Mouse (Mus musculus): Measurements from ENCODE around the gene Anp32e. TPM values are rescaled to one million over a fixed set of nuclear protein-coding genes. Genes with fewer than 3 reads are reported as not detected.
A peak's percentile ranks its signal among the peaks of the same experiment; 100 is the strongest.
"Not testable (repeated sequence)": the region's sequence is repeated elsewhere in the genome, so short reads cannot be mapped to it uniquely, and the experiment has no call there.

Gene Anp32e
- polyA plus RNA-seq, 1 experiment from 2014 or later = 67.2 TPM

GRCm38 (mm10) chr3:95972251-95972872 is 43.3 kb downstream of the Anp32e start:
- no peak overlapping the region for H3K27ac ChIP-seq (replicated peaks)
- H3K4me1 ChIP-seq (replicated peaks; ENCODE audit: control insufficient read depth, insufficient read depth) = no peaks in the 10 kb centered on the region
- no peak for TF ChIP-seq EP300 (optimal IDR thresholded peaks at IDR 0.05)
- no peak for TF ChIP-seq CTCF (IDR thresholded peaks at IDR 0.05; ENCODE audit: low read depth)
- H3K4me2 ChIP-seq (replicated peaks; ENCODE audit: low read depth) = peak overlapping the region; percentile 57
- DNase-seq (ENCODE audit: low spot score) = no peak
- no peaks in the 10 kb centered on the region for H3K9me3 ChIP-seq (ENCODE audit: control insufficient read depth, low read length)
- no peaks in the 10 kb centered on the region; the same call in 1 of the 2 replicates for H3K27me3 ChIP-seq (ENCODE audit: control insufficient read depth, insufficient read depth, low read length)
- no peak for ATAC-seq (ENCODE audit: low FRiP score, low TSS enrichment)
- H3K36me3 ChIP-seq (ENCODE audit: control insufficient read depth, insufficient read depth, low read length) = no peaks in the 10 kb centered on the region
- 78% methylated on average over 12 of the region's 12 CpGs for WGBS
- peak overlapping the region; percentile 54 for H3K9ac ChIP-seq (ENCODE audit: low read length)
- peak overlapping the region; percentile 18; the same call in 1 of the 2 replicates for H3K4me3 ChIP-seq (ENCODE audit: low read depth, low read length)

GRCm38 (mm10) chr3:95972873-95973634 is 44.0 kb downstream of the Anp32e start:
- DNase-seq (ENCODE audit: low spot score) (peak; percentile 23), ATAC-seq (ENCODE audit: low FRiP score, low TSS enrichment) (0 out of 2 replicates have a peak, but pooled peaks have one; percentile 29)
- Histone ChIP-seq H3K4me2 (replicated peaks; ENCODE audit: low read depth) (peak overlapping the region; percentile 57), H3K27ac (replicated peaks) (no peak overlapping the region), H3K27me3 (ENCODE audit: control insufficient read depth, insufficient read depth, low read length) (no peaks in the 10 kb centered on the region; the same call in 1 of the 2 replicates), H3K9me3 (ENCODE audit: control insufficient read depth, low read length) (no peaks in the 10 kb centered on the region), H3K9ac (ENCODE audit: low read length) (peak overlapping the region; percentile 54), H3K36me3 (ENCODE audit: control insufficient read depth, insufficient read depth, low read length) (no peaks in the 10 kb centered on the region), H3K4me1 (replicated peaks; ENCODE audit: control insufficient read depth, insufficient read depth) (no peaks in the 10 kb centered on the region), H3K4me3 (ENCODE audit: low read depth, low read length) (peak overlapping the region; percentile 18)
- no peak for TF ChIP-seq EP300 (optimal IDR thresholded peaks at IDR 0.05)
- no peak for TF ChIP-seq CTCF (IDR thresholded peaks at IDR 0.05; ENCODE audit: low read depth)
- 11% methylated on average over 34 of the region's 34 CpGs for WGBS

GRCm38 (mm10) chr3:95977079-95977478 is 48.0 kb downstream of the Anp32e start:
- H3K27ac ChIP-seq (replicated peaks) = no peak overlapping the region
- H3K4me3 ChIP-seq (ENCODE audit: low read depth, low read length) = no peak overlapping the region
- no peaks in the 10 kb centered on the region for H3K9me3 ChIP-seq (ENCODE audit: control insufficient read depth, low read length)
- H3K9ac ChIP-seq (ENCODE audit: low read length) = no peak overlapping the region
- TF ChIP-seq CTCF (IDR thresholded peaks at IDR 0.05; ENCODE audit: low read depth) = no peak
- TF ChIP-seq EP300 (optimal IDR thresholded peaks at IDR 0.05) = no peak
- 53% methylated on average over 3 of the region's 3 CpGs for WGBS
- DNase-seq (ENCODE audit: low spot score) (no peak), ATAC-seq (ENCODE audit: low FRiP score, low TSS enrichment) (no peak)
- no peaks in the 10 kb centered on the region for H3K36me3 ChIP-seq (ENCODE audit: control insufficient read depth, insufficient read depth, low read length)
- H3K4me2 ChIP-seq (replicated peaks; ENCODE audit: low read depth) = no peak overlapping the region
- H3K4me1 ChIP-seq (replicated peaks; ENCODE audit: control insufficient read depth, insufficient read depth) = no peaks in the 10 kb centered on the region
- H3K27me3 ChIP-seq (ENCODE audit: control insufficient read depth, insufficient read depth, low read length) = no peaks in the 10 kb centered on the region; the same call in 1 of the 2 replicates

- H3K4me2 ChIP-seq (replicated peaks; ENCODE audit: low read depth); DNase-seq (ENCODE audit: low spot score); H3K4me3 ChIP-seq (ENCODE audit: low read depth, low read length); H3K36me3 ChIP-seq (ENCODE audit: control insufficient read depth, insufficient read depth, low read length); ATAC-seq (ENCODE audit: low FRiP score, low TSS enrichment); H3K9ac ChIP-seq (ENCODE audit: low read length); H3K4me1 ChIP-seq (replicated peaks; ENCODE audit: control insufficient read depth, insufficient read depth); H3K27me3 ChIP-seq (ENCODE audit: control insufficient read depth, insufficient read depth, low read length); H3K9me3 ChIP-seq (ENCODE audit: control insufficient read depth, low read length); H3K27ac ChIP-seq (replicated peaks): not testable (repeated sequence)
- 94% methylated on average over 5 of the region's 7 CpGs for WGBS
Measured at GRCm38 (mm10) chr3:95977587-95977986, 48.5 kb downstream of the Anp32e start.

GRCm38 (mm10) chr3:95978265-95978664 is 49.2 kb downstream of the Anp32e start:
- Histone ChIP-seq H3K27me3 (ENCODE audit: control insufficient read depth, insufficient read depth, low read length) (no peaks in the 10 kb centered on the region; the same call in 1 of the 2 replicates), H3K9me3 (ENCODE audit: control insufficient read depth, low read length) (no peaks in the 10 kb centered on the region), H3K4me1 (replicated peaks; ENCODE audit: control insufficient read depth, insufficient read depth) (no peaks in the 10 kb centered on the region), H3K4me2 (replicated peaks; ENCODE audit: low read depth) (no peak overlapping the region), H3K36me3 (ENCODE audit: control insufficient read depth, insufficient read depth, low read length) (no peaks in the 10 kb centered on the region), H3K9ac (ENCODE audit: low read length) (no peak overlapping the region), H3K27ac (replicated peaks) (no peak overlapping the region), H3K4me3 (ENCODE audit: low read depth, low read length) (no peak overlapping the region)
- TF ChIP-seq CTCF (IDR thresholded peaks at IDR 0.05; ENCODE audit: low read depth) = no peak
- WGBS = 75% methylated on average over 9 of the region's 9 CpGs
- ATAC-seq (ENCODE audit: low FRiP score, low TSS enrichment) = no peak
- DNase-seq (ENCODE audit: low spot score) = no peak

Data from stomach, postnatal 0 days (tissue).